Mouse (Mus musculus) lung, embryonic 14.5 days (tissue): Measurements from ENCODE around the gene C8a. TPM values are rescaled to one million over a fixed set of nuclear protein-coding genes. Genes with fewer than 3 reads are reported as not detected.

Experiments used
- ATAC-seq: fragments of 200-750 bp; cut with Nextera tagmentation; 2 replicates; pipeline ENCODE4 v1.8.0; 2017; ENCODE audit warnings: mild to moderate bottlenecking, moderate TSS enrichment, moderate library complexity; ENCODE audit not compliant: insufficient read depth
- DNase-seq: peaks from one replicate; pipeline ENCODE4 v3.0.0-alpha.2; 2015
- H3K27ac ChIP-seq: fragments of 300-500 bp; sonication (generic); 2 replicates; pipeline ENCODE4 v1.5.1; 2014; ENCODE audit warnings: low read depth, mild to moderate bottlenecking, moderate library complexity
- H3K27me3 ChIP-seq: fragments of 300-500 bp; sonication (generic); 2 replicates; pipeline ENCODE4 v1.6.1; 2014; ENCODE audit warnings: low read length, control low read depth; ENCODE audit not compliant: insufficient read depth
- H3K36me3 ChIP-seq: fragments of 300-500 bp; sonication (generic); 2 replicates; pipeline ENCODE4 v1.6.1; 2014; ENCODE audit warnings: control low read depth; ENCODE audit not compliant: insufficient read depth
- H3K4me1 ChIP-seq: fragments of 300-500 bp; sonication (generic); 2 replicates; pipeline ENCODE4 v1.6.1; 2014; ENCODE audit warnings: antibody characterized with exemption, control low read depth; ENCODE audit not compliant: insufficient read depth
- H3K4me2 ChIP-seq: fragments of 300-500 bp; sonication (generic); 2 replicates; pipeline ENCODE4 v1.6.1; 2014; ENCODE audit warnings: mild to moderate bottlenecking
- H3K4me3 ChIP-seq: fragments of 300-500 bp; sonication (generic); 2 replicates; pipeline ENCODE4 v1.5.1; 2014; ENCODE audit warnings: low read depth, low read length
- H3K9ac ChIP-seq: fragments of 300-500 bp; sonication (generic); 2 replicates; pipeline ENCODE4 v1.6.1; 2014
- H3K9me3 ChIP-seq: fragments of 300-500 bp; sonication (generic); 2 replicates; pipeline ENCODE4 v1.6.1; 2016; ENCODE audit warnings: low read depth, low read length, control low read depth
- CTCF ChIP-seq: IDR thresholded peaks from 2 replicates; pipeline ENCODE4 v1.5.1; 2016; ENCODE audit warnings: antibody characterized with exemption, low read depth
- WGBS: fragments of 180-500 bp; shearing (Covaris S2); extraction: QIAGEN DNeasy Blood & Tissue Kit; methylation state at CpG from one replicate; pipeline ENCODE4 v1.1.7; 2014; 5-methylcytosine and 5-hydroxymethylcytosine counted together
- polyA plus RNA-seq: library from polyadenylated mRNA; unstranded; fragments of >200 nt; fragmentation: Nextera tagmentation; extraction: Ambion mirVana; gene quantifications from 2 replicates; pipeline ENCODE4 v1.2.1, GENCODE M21; 2014

C8a gene
- polyA plus RNA-seq: not detected in 2 replicates

DNA sequence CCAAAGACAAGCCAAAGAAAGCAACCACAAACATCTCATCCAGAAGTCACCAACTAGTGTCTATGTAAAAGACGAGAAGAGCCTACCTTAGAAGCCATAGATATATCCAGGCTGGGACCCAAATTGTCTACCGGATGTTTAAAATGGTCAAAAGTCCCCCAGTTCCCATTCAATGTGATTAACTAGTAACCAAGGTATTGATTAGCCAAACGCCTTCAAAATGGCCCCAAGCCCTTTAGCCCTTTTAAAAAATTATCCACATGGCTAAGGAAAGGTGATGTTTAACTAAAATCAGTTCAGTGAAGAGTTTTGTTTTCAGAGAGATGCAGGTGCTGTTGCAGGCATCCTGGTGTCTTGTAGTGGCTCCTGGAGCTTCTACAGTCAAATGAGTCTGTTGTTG is at the start of gene C8a:
Gene C8a, minus strand, starts transcription at position 76 of the 400 bp plus-strand sequence.
- 81% methylated on average over 3 of the region's 3 CpGs for WGBS
- Histone ChIP-seq H3K4me2 (no peak within 1 kb of the TSS), H3K27me3 (no peaks in the 10 kb centered on the region), H3K4me1 (no peaks in the 10 kb centered on the region), H3K36me3 (no peaks in the 10 kb centered on the region), H3K9ac (no peak within 1 kb of the TSS), H3K9me3 (no peaks in the 10 kb centered on the region), H3K27ac (no peak within 1 kb of the TSS), H3K4me3 (no peak within 1 kb of the TSS)
- TF ChIP-seq CTCF: no peak
- ATAC-seq (no peak), DNase-seq (no peak)

DNA sequence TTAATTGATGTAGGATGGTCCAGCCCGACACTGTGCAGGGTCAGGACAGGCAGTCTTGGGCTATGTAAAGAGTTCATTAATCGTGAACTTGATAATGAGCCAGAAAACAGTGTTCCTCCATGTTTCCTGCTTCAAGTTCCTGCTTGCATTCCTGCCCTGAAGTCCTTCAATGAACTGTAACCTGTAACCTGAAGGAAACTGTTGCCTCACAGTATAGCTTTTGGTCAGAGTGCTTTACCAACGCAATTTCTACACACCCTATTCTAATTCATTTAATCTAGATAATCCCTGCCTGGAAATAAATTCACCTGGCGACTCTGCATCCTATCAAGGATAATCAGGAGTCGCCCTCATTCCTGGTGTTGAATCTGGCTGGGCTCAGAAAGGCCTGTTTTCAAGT is 49.2 kb upstream of the C8a start:
- Histone ChIP-seq H3K4me2 (no peak overlapping the region), H3K27ac (no peak overlapping the region), H3K4me3 (no peak overlapping the region), H3K27me3 (no peaks in the 10 kb centered on the region), H3K36me3 (no peaks in the 10 kb centered on the region), H3K9ac (no peak overlapping the region), H3K4me1 (no peaks in the 10 kb centered on the region), H3K9me3 (no peaks in the 10 kb centered on the region)
- ATAC-seq (no peak), DNase-seq (no peak)
- no peak for TF ChIP-seq CTCF
- WGBS: 84% methylated on average over 5 of the region's 5 CpGs

DNA sequence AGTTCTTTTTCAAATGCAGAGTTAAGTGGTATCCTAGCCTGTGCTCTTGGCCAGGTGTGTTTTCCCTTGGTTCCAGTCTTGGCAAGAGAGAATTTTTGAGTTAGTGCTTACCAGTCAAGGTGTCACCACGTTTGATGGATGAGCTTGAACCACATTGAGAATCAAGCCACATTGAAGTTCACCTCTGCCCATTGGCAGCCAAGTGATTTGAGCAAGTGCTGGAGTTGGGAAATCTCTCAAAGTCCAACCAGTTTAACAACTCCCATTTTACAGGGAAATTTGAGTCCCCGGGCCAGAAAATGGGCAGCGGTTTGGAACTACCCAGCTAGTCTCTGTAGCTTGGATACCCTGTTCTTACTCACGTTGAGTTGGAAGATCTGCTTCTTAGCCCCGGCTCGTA is 41.8 kb upstream of the C8a start:
- Histone ChIP-seq H3K36me3 (no peaks in the 10 kb centered on the region), H3K4me3 (no peak overlapping the region), H3K27me3 (no peaks in the 10 kb centered on the region), H3K9ac (no peak overlapping the region), H3K9me3 (no peaks in the 10 kb centered on the region), H3K27ac (no peak overlapping the region), H3K4me1 (no peaks in the 10 kb centered on the region), H3K4me2 (no peak overlapping the region)
- DNase-seq (no peak), ATAC-seq (no peak)
- WGBS: 79% methylated on average over 6 of the region's 6 CpGs
- no peak for TF ChIP-seq CTCF

DNA sequence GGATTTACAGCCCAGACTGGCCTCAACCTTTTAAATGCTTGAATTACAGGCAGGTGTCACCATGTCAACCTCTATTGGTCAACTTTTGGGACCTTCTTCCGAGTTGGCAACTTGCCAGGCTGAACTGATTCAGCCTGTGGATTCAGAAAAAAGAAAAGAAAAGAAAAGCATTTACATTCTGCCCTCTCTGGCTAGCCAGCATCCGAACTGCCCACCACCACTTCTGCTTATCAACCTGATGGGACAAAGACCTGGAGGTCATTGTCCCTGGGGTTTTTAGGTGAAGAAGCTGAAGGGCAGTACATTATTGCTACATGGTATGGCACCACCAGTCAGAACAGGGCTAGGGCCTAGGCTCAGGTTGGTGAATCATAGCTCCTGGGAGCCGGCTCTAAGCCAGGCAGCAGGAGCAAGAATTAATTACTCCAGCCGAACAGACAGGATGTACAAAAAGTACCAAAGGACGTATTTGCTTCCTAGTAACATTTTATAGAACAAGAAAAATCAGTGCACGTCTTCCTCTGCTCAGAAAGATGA is 38.6 kb upstream of the C8a start:
- no peak for DNase-seq
- H3K27ac ChIP-seq: no peak overlapping the region
- H3K36me3 ChIP-seq: no peaks in the 10 kb centered on the region
- 56% methylated on average over 6 of the region's 6 CpGs for WGBS
- no peak overlapping the region for H3K4me2 ChIP-seq
- TF ChIP-seq CTCF: no peak
- no peaks in the 10 kb centered on the region for H3K4me1 ChIP-seq
- no peak for ATAC-seq
- no peaks in the 10 kb centered on the region for H3K27me3 ChIP-seq
- no peak overlapping the region for H3K9ac ChIP-seq
- H3K4me3 ChIP-seq: no peak overlapping the region
- H3K9me3 ChIP-seq: no peaks in the 10 kb centered on the region

DNA sequence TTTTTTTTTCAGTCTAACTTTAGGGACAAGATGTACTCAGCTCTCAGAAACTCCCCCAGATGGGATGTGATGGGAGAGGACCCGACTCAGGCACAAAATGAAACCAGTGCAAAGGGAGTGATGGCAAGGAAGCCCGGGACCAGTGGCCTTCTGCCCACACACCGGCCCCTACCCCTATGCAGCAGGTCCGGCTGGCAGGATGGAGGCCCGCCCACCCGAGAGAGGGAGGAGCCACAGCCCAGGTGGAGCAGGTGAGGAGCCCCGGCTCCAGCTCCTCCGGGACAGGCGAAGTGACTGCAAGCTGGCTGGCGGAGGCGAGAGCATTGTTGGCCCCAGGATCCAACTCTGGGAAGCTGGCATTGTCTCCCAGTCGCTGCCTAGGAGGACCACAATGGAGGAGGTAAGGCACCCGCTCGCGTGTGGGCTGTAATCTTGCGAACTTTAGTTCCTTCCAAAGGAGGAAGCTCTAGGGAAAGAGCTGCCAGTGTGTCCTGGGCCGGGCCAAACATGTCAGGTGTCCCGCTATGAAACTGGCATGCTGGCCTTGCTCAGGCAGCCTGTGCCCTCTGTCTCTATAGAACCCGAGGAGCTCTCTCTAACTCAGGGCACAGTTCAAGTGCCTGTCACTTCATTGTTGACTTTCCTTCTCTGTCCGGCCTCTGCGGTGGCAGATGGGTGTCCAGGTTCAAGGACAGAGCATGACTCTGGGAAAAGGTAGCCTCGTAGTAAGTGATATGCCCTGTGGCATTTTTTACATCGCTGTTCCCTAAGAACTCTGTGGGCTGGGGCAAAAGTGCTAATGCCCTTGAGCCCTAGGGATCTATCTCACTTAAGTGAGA is 37.3 kb upstream of the C8a start, which contains the start of gene Fyb2:
Gene Fyb2, plus strand, starts transcription at position 166 of the 839 bp plus-strand sequence.
- no peak for TF ChIP-seq CTCF
- no peaks in the 10 kb centered on the region for H3K27me3 ChIP-seq
- H3K9ac ChIP-seq: no peak within 1 kb of the TSS
- no peak within 1 kb of the TSS for H3K27ac ChIP-seq
- H3K4me1 ChIP-seq: no peaks in the 10 kb centered on the region
- peak within 1 kb of the TSS; percentile 49 for H3K4me2 ChIP-seq
- ATAC-seq (peak; percentile 44; the same call in 1 of the 2 replicates), DNase-seq (no peak)
- no peaks in the 10 kb centered on the region for H3K36me3 ChIP-seq
- 21% methylated on average over 23 of the region's 23 CpGs for WGBS
- H3K4me3 ChIP-seq: no peak within 1 kb of the TSS
- H3K9me3 ChIP-seq: no peaks in the 10 kb centered on the region

DNA sequence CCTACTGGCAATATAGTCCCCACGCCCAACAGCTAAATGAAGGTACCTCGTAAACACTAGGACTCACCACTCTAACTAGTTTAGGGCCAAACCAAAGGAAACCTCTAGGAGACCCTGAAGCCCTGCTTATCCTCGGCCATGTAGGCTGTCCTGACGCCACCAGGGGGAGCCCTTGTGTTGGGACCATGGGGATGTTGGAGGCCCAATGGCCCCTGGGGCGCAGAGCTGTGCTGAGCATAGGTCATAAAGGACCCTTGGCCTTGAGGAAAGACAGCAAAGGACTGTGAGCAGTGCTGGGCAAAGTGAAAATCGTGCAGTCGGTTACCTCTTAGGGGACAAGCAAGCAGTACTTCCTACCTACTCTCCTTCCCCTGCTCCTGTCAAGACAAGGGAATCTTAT is 35.5 kb upstream of the C8a start:
- Histone ChIP-seq H3K36me3 (no peaks in the 10 kb centered on the region), H3K27me3 (no peaks in the 10 kb centered on the region), H3K27ac (no peak overlapping the region), H3K4me2 (no peak overlapping the region), H3K4me1 (no peaks in the 10 kb centered on the region), H3K9me3 (no peaks in the 10 kb centered on the region), H3K4me3 (no peak overlapping the region), H3K9ac (no peak overlapping the region)
- WGBS: 28% methylated on average over 7 of the region's 7 CpGs
- TF ChIP-seq CTCF: peak; percentile 94
- ATAC-seq (peak; percentile 68; the same call in 1 of the 2 replicates), DNase-seq (peak; percentile 84)

DNA sequence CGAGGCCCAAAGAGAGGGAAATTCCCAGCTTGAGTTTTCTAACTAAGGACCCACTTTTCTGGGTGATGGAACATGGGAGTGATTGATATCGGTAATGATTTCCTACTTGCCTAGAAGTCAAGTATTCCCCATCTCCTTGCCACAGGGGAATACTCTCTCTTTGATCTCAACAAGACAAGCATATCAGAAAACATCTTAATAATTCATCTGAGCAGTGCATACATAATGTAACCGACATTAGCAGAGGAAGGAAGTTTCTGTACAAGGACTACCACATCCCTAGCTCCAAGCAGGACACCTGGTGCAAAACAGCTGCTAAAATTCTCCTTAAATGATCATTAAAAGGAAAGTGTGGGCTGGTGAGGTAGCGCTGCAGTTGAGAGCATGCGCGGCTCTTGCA is 28.9 kb upstream of the C8a start:
- no peak overlapping the region for H3K27ac ChIP-seq
- no peak overlapping the region for H3K4me2 ChIP-seq
- no peaks in the 10 kb centered on the region for H3K4me1 ChIP-seq
- H3K27me3 ChIP-seq: no peaks in the 10 kb centered on the region
- H3K36me3 ChIP-seq: no peaks in the 10 kb centered on the region
- H3K9ac ChIP-seq: no peak overlapping the region
- no peak for TF ChIP-seq CTCF
- H3K4me3 ChIP-seq: no peak overlapping the region
- H3K9me3 ChIP-seq: no peaks in the 10 kb centered on the region
- 86% methylated on average over 6 of the region's 6 CpGs for WGBS
- DNase-seq (no peak), ATAC-seq (no peak)
